Mouse (Mus musculus) spleen, postnatal 0 days (tissue): Measurements from ENCODE around the gene Dok7. TPM values are rescaled to one million over a fixed set of nuclear protein-coding genes. Genes with fewer than 3 reads are reported as not detected.

Experiments
- polyA plus RNA-seq: library from polyadenylated mRNA; unstranded; fragments of >200 nt; fragmentation: Nextera tagmentation; extraction: Ambion mirVana; gene quantifications from 2 replicates; pipeline ENCODE4 v1.2.1, GENCODE M21; 2015

The Dok7 gene
- 0.05 and 0.15 TPM in 2 replicates for polyA plus RNA-seq

GRCm38 (mm10) chr5:35056604-35057432, at the start of gene Dok7:
Gene Dok7, plus strand, starts transcription at chr5:35056766.

GRCm38 (mm10) chr5:35041268-35041829, 15.2 kb upstream of the Dok7 start, which contains the start of gene Hgfac:
Gene Hgfac, plus strand, starts transcription at chr5:35041509.

GRCm38 (mm10) chr5:35104960-35105921, 48.7 kb downstream of the Dok7 start, which contains the start of gene Lrpap1:
Gene Lrpap1, minus strand, starts transcription at chr5:35105766.

Other genes starting within 250 kb of the Dok7 start
- 0.20 and 0.33 TPM in 2 replicates for gene Msantd1, start 148.8 kb upstream of the Dok7 start, polyA plus RNA-seq
- 21.2 and 21.4 TPM in 2 replicates for gene Rgs12, start 107.3 kb upstream of the Dok7 start, polyA plus RNA-seq
- gene Hgfac, start 15.3 kb upstream of the Dok7 start, polyA plus RNA-seq, result 0.25 and 0.29 TPM in 2 replicates
- gene Lrpap1, start 49.0 kb downstream of the Dok7 start, polyA plus RNA-seq, result 49.0 and 54.8 TPM in 2 replicates
- not detected in 2 replicates for gene Adra2c, start 221.6 kb downstream of the Dok7 start, polyA plus RNA-seq